Mouse (Mus musculus) liver, embryonic 16.5 days (tissue): ENCODE data around the gene Morc1. TPM values are rescaled to one million over a fixed set of nuclear protein-coding genes. Genes with fewer than 3 reads are reported as not detected.

ENCODE experiments used
- ATAC-seq: fragments of 200-750 bp; cut with Nextera tagmentation; 2 replicates; pipeline ENCODE4 v1.8.0; 2017; ENCODE audit warnings: low read depth, mild to moderate bottlenecking, moderate number of reproducible peaks, moderate library complexity
- H3K27ac ChIP-seq: fragments of 300-500 bp; sonication (generic); 2 replicates; pipeline ENCODE4 v1.5.1; 2014; ENCODE audit warnings: mild to moderate bottlenecking, low read length
- H3K27me3 ChIP-seq: fragments of 300-500 bp; sonication (generic); 2 replicates; pipeline ENCODE4 v1.6.1; 2014; ENCODE audit warnings: low read depth, low read length, mixed read lengths; ENCODE audit not compliant: control insufficient read depth, insufficient read depth
- H3K36me3 ChIP-seq: fragments of 300-500 bp; sonication (generic); 2 replicates; pipeline ENCODE4 v1.6.1; 2014; ENCODE audit warnings: mild to moderate bottlenecking; ENCODE audit not compliant: control insufficient read depth, insufficient read depth
- H3K4me1 ChIP-seq: fragments of 300-500 bp; sonication (generic); 2 replicates; pipeline ENCODE4 v1.6.1; 2014; ENCODE audit warnings: low read depth, low read length, mixed read lengths; ENCODE audit not compliant: control insufficient read depth
- H3K4me2 ChIP-seq: fragments of 300-500 bp; sonication (generic); 2 replicates; pipeline ENCODE4 v1.6.1; 2014; ENCODE audit warnings: low read depth, low read length, mixed read lengths
- H3K4me3 ChIP-seq: fragments of 300-500 bp; sonication (generic); 2 replicates; pipeline ENCODE4 v1.5.1; 2014; ENCODE audit warnings: low read depth, mild to moderate bottlenecking, low read length
- H3K9ac ChIP-seq: fragments of 300-500 bp; sonication (generic); 2 replicates; pipeline ENCODE4 v1.6.1; 2014; ENCODE audit warnings: low read depth, low read length
- H3K9me3 ChIP-seq: fragments of 300-500 bp; sonication (generic); replicated peaks from 2 replicates; pipeline ENCODE4 v1.6.1; 2016; ENCODE audit warnings: low read length; ENCODE audit not compliant: control insufficient read depth
- WGBS: fragments of 180-500 bp; shearing (Covaris S2); extraction: QIAGEN DNeasy Blood & Tissue Kit; methylation state at CpG from one replicate; pipeline ENCODE4 v1.1.7; 2014; ENCODE audit not compliant: insufficient replicate concordance; 5-methylcytosine and 5-hydroxymethylcytosine counted together
- polyA plus RNA-seq: library from polyadenylated mRNA; unstranded; fragments of >200 nt; fragmentation: Nextera tagmentation; extraction: Ambion mirVana; gene quantifications from 2 replicates; pipeline ENCODE4 v1.2.1, GENCODE M21; 2015

The Morc1 gene
- polyA plus RNA-seq, 1 experiment from 2014 or later, result not detected

GRCm38 (mm10) chr16:48410125-48410524 is 20.9 kb upstream of the Morc1 start:
- no peaks in the 10 kb centered on the region for H3K27me3 ChIP-seq

GRCm38 (mm10) chr16:48412246-48412645 is 18.8 kb upstream of the Morc1 start, which contains the start of gene Gm5485:
TSS of gene Gm5485 (minus strand) at chr16:48412416.
- H3K36me3 ChIP-seq, result no peaks in the 10 kb centered on the region
- H3K9me3 ChIP-seq, result no peaks in the 10 kb centered on the region
- 68% methylated on average over 1 of the region's 1 CpGs for WGBS
- no peak within 1 kb of the TSS for H3K27ac ChIP-seq
- no peaks in the 10 kb centered on the region for H3K4me1 ChIP-seq
- no peak within 1 kb of the TSS for H3K4me3 ChIP-seq
- ATAC-seq, result no peak
- no peak within 1 kb of the TSS for H3K9ac ChIP-seq
- no peaks in the 10 kb centered on the region for H3K27me3 ChIP-seq
- H3K4me2 ChIP-seq, result no peak within 1 kb of the TSS

More at GRCm38 (mm10) chr16:48410125-48410524, 20.9 kb upstream of the Morc1 start:
- Histone ChIP-seq H3K9ac (no peak overlapping the region), H3K4me3 (no peak overlapping the region), H3K36me3 (no peaks in the 10 kb centered on the region), H3K27ac (no peak overlapping the region), H3K4me2 (no peak overlapping the region), H3K4me1 (no peaks in the 10 kb centered on the region), H3K9me3 (no peaks in the 10 kb centered on the region)
- 53% methylated on average over 3 of the region's 3 CpGs for WGBS
- ATAC-seq, result no peak

GRCm38 (mm10) chr16:48418557-48418956 is 12.5 kb upstream of the Morc1 start:
- H3K4me3 ChIP-seq, result no peak overlapping the region
- no peaks in the 10 kb centered on the region for H3K36me3 ChIP-seq
- H3K9me3 ChIP-seq, result no peaks in the 10 kb centered on the region
- H3K27ac ChIP-seq, result no peak overlapping the region
- H3K4me1 ChIP-seq, result no peaks in the 10 kb centered on the region
- no peak for ATAC-seq
- H3K9ac ChIP-seq, result no peak overlapping the region
- H3K27me3 ChIP-seq, result no peaks in the 10 kb centered on the region
- WGBS, result 57% methylated on average over 3 of the region's 3 CpGs
- H3K4me2 ChIP-seq, result no peak overlapping the region

GRCm38 (mm10) chr16:48419035-48419434 is 12.0 kb upstream of the Morc1 start:
- no peak overlapping the region for H3K27ac ChIP-seq
- no peaks in the 10 kb centered on the region for H3K27me3 ChIP-seq
- WGBS, result 16% methylated on average over 2 of the region's 2 CpGs
- no peak overlapping the region for H3K4me2 ChIP-seq
- no peaks in the 10 kb centered on the region for H3K36me3 ChIP-seq
- H3K9ac ChIP-seq, result no peak overlapping the region
- no peaks in the 10 kb centered on the region for H3K4me1 ChIP-seq
- no peak overlapping the region for H3K4me3 ChIP-seq
- no peaks in the 10 kb centered on the region for H3K9me3 ChIP-seq
- ATAC-seq, result no peak

- Histone ChIP-seq H3K4me1 (no peaks in the 10 kb centered on the region), H3K4me3 (no peak overlapping the region), H3K36me3 (no peaks in the 10 kb centered on the region), H3K4me2 (no peak overlapping the region), H3K27ac (no peak overlapping the region), H3K27me3 (no peaks in the 10 kb centered on the region), H3K9me3 (no peaks in the 10 kb centered on the region), H3K9ac (no peak overlapping the region)
- WGBS, result 25% methylated on average over 2 of the region's 2 CpGs
- no peak for ATAC-seq
Observed at GRCm38 (mm10) chr16:48422501-48422900, 8.5 kb upstream of the Morc1 start.

GRCm38 (mm10) chr16:48424069-48424468 is 7.0 kb upstream of the Morc1 start:
- Histone ChIP-seq H3K4me3 (no peak overlapping the region), H3K4me2 (no peak overlapping the region), H3K9ac (no peak overlapping the region), H3K36me3 (no peaks in the 10 kb centered on the region), H3K27me3 (no peaks in the 10 kb centered on the region), H3K4me1 (no peaks in the 10 kb centered on the region), H3K9me3 (no peaks in the 10 kb centered on the region), H3K27ac (no peak overlapping the region)
- 69% methylated on average over 4 of the region's 4 CpGs for WGBS
- ATAC-seq, result no peak

- 79% methylated on average over 1 of the region's 1 CpGs for WGBS
- no peak for ATAC-seq
- H3K4me3 ChIP-seq, result no peak overlapping the region
- H3K27me3 ChIP-seq, result no peaks in the 10 kb centered on the region
- no peak overlapping the region for H3K27ac ChIP-seq
- no peaks in the 10 kb centered on the region for H3K36me3 ChIP-seq
- H3K4me1 ChIP-seq, result no peaks in the 10 kb centered on the region
- no peak overlapping the region for H3K4me2 ChIP-seq
- no peak overlapping the region for H3K9ac ChIP-seq
- no peaks in the 10 kb centered on the region for H3K9me3 ChIP-seq
Observed at GRCm38 (mm10) chr16:48429427-48429826, 1.6 kb upstream of the Morc1 start.

- 8% methylated on average over 1 of the region's 1 CpGs for WGBS
- Histone ChIP-seq H3K4me3 (no peak overlapping the region), H3K27me3 (no peaks in the 10 kb centered on the region), H3K9ac (no peak overlapping the region), H3K27ac (no peak overlapping the region), H3K4me1 (no peaks in the 10 kb centered on the region), H3K9me3 (no peaks in the 10 kb centered on the region), H3K36me3 (no peaks in the 10 kb centered on the region), H3K4me2 (no peak overlapping the region)
- no peak for ATAC-seq
Observed at GRCm38 (mm10) chr16:48435454-48435853, 4.4 kb downstream of the Morc1 start.

GRCm38 (mm10) chr16:48437476-48437875 is 6.4 kb downstream of the Morc1 start:
- ATAC-seq, result no peak
- H3K9ac ChIP-seq, result no peak overlapping the region
- no peak overlapping the region for H3K27ac ChIP-seq
- no peak overlapping the region for H3K4me2 ChIP-seq
- H3K36me3 ChIP-seq, result no peaks in the 10 kb centered on the region
- no peak overlapping the region for H3K4me3 ChIP-seq
- H3K4me1 ChIP-seq, result no peaks in the 10 kb centered on the region
- H3K27me3 ChIP-seq, result no peaks in the 10 kb centered on the region
- H3K9me3 ChIP-seq, result no peaks in the 10 kb centered on the region

- 77% methylated on average over 5 of the region's 5 CpGs for WGBS
- no peaks in the 10 kb centered on the region for H3K9me3 ChIP-seq
- H3K36me3 ChIP-seq, result no peaks in the 10 kb centered on the region
- no peaks in the 10 kb centered on the region for H3K4me1 ChIP-seq
- H3K27ac ChIP-seq, result no peak overlapping the region
- no peak overlapping the region for H3K4me2 ChIP-seq
- no peak overlapping the region for H3K9ac ChIP-seq
- no peak for ATAC-seq
- no peak overlapping the region for H3K4me3 ChIP-seq
- H3K27me3 ChIP-seq, result no peaks in the 10 kb centered on the region
Observed at GRCm38 (mm10) chr16:48444589-48444988, 13.6 kb downstream of the Morc1 start.
